Mouse (Mus musculus) cerebellum, adult (tissue): ENCODE measurements around the gene Ccdc126.
"Not testable (repeated sequence)": the region's sequence is repeated elsewhere in the genome, so short reads cannot be mapped to it uniquely, and the experiment has no call there.

Source experiments
- ATAC-seq: cut with Nextera tagmentation; 2 replicates; pipeline ENCODE4 v1.9.2; 2017; ENCODE audit warnings: mild to moderate bottlenecking, moderate library complexity, mixed read lengths; ENCODE audit not compliant: insufficient number of reproducible peaks, low FRiP score, low TSS enrichment

Gene Ccdc126

GRCm38 (mm10) chr6:49318966-49319594 lies at the start of gene Ccdc126:
TSS of gene Ccdc126 (plus strand) at chr6:49319274.
- peak; percentile 98 for ATAC-seq

GRCm38 (mm10) chr6:49269923-49270322 lies 49.2 kb upstream of the Ccdc126 start:
- ATAC-seq: no peak

- ATAC-seq: no peak
Measured at GRCm38 (mm10) chr6:49271815-49272214, 47.3 kb upstream of the Ccdc126 start.

- no peak for ATAC-seq
Measured at GRCm38 (mm10) chr6:49272863-49273262, 46.2 kb upstream of the Ccdc126 start.

GRCm38 (mm10) chr6:49273934-49274333 lies 45.1 kb upstream of the Ccdc126 start:
- no peak for ATAC-seq

GRCm38 (mm10) chr6:49274416-49275091 lies 44.5 kb upstream of the Ccdc126 start:
- no peak for ATAC-seq

- ATAC-seq: no peak
Measured at GRCm38 (mm10) chr6:49275296-49275695, 43.8 kb upstream of the Ccdc126 start.

GRCm38 (mm10) chr6:49280942-49281341 lies 38.1 kb upstream of the Ccdc126 start:
- no peak for ATAC-seq

- no peak for ATAC-seq
Measured at GRCm38 (mm10) chr6:49282122-49282521, 37.0 kb upstream of the Ccdc126 start.

- no peak for ATAC-seq
Measured at GRCm38 (mm10) chr6:49298286-49298685, 20.8 kb upstream of the Ccdc126 start.

GRCm38 (mm10) chr6:49314821-49315220 lies 4.3 kb upstream of the Ccdc126 start:
- ATAC-seq: not testable (repeated sequence)

- no peak; the same call in 1 of the 2 replicates for ATAC-seq
Measured at GRCm38 (mm10) chr6:49319595-49320315, 681 bp downstream of the Ccdc126 start.

- no peak for ATAC-seq
Measured at GRCm38 (mm10) chr6:49321341-49321740, 2.3 kb downstream of the Ccdc126 start.

GRCm38 (mm10) chr6:49322056-49322455 lies 3.0 kb downstream of the Ccdc126 start:
- ATAC-seq: no peak

GRCm38 (mm10) chr6:49322986-49323385 lies 3.9 kb downstream of the Ccdc126 start:
- no peak for ATAC-seq

GRCm38 (mm10) chr6:49324528-49324927 lies 5.5 kb downstream of the Ccdc126 start:
- no peak for ATAC-seq

- no peak for ATAC-seq
Measured at GRCm38 (mm10) chr6:49325294-49325693, 6.2 kb downstream of the Ccdc126 start.

- no peak for ATAC-seq
Measured at GRCm38 (mm10) chr6:49326846-49327245, 7.8 kb downstream of the Ccdc126 start.

GRCm38 (mm10) chr6:49331369-49332059 lies 12.4 kb downstream of the Ccdc126 start:
- no peak for ATAC-seq

GRCm38 (mm10) chr6:49332060-49332370 lies 12.9 kb downstream of the Ccdc126 start:
- ATAC-seq: no peak

GRCm38 (mm10) chr6:49338566-49338965 lies 19.5 kb downstream of the Ccdc126 start:
- ATAC-seq: no peak
